Mouse (Mus musculus) adipocyte (in vitro differentiated cells): ENCODE measurements around the gene Sfxn3.

Source experiments
- DNase-seq: peaks from one replicate; pipeline ENCODE4 v3.0.0-alpha.2; 2016; ENCODE audit warnings: low spot score

Gene Sfxn3

GRCm38 (mm10) chr19:45076586-45077510 lies 29.5 kb downstream of the Sfxn3 start:
- DNase-seq, result no peak

GRCm38 (mm10) chr19:45077742-45078645 lies 30.7 kb downstream of the Sfxn3 start:
- DNase-seq, result no peak

DNA sequence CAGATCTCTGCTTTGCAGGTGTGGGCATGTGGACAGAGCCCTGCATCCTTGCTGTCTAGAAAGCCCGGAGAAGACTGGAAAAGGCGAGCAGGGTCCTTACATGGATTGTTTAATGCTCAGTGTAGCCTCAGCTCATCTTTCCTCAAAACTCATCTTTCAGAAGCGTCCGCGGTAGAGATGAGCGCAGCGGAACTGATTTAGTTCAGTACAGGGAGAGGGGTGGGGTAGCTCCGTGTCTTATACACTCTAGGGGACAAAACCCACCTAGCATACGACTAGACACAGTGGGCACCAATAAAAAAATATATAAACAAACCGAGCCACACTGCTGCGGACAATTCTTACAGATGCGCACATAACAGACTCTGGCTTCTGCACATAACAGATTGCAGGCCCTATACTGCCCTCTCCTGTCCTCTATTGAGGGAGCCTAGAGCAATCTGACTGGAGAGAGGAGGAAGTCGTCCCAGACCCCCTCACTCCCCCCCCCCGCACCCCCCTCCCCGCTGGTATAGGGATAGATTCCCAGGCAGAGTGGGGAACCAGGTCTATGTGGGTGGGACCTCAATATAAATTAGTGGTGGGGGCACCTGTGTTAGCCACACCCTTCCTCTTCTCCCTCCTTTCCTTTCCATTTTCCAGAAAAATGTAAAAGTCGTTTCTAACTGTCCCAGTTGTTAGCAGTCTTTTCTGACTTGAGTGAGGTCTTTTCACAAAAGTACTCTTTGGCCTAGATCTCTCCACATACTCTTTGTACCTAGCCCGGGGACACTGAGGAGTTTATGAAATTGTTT lies 31.9 kb downstream of the Sfxn3 start:
- peak; percentile 64 for DNase-seq

DNA sequence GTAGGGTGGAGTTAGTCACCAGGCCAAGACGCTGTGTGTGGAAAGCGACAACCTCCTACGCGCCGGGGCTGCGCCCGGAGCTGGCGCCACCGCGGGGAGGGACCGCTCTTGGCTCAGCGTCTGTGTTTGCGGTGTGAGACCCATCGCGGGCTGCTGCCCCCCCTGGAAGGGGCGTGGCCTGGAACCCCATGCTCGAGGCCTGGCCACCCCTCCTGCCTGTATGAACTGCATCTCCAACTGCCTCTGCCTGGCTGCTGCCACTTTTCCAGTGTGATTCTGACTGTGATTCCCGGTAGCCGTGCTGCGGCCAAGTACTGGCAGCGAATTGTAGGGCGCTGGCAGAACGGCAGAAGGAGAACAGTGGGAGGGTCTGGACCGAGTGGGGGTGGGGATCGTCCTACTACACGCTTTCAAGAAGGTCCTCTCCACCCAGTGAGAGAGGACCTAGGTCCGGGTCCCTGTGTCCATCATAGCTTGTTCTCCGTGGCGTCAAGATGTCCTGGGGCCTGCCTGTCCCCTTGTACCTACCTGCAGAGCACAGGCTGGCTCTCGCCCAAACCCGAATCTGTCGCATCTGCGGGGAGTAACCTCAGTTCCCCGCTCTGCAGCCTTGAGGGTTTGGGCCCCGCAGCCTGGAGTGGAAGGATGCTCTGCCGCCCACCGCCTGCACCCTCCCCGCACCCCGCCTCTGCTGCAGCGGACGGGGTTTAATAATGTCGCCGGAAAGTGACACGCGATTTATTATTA lies 32.6 kb downstream of the Sfxn3 start:
- peak; percentile 84 for DNase-seq

DNA sequence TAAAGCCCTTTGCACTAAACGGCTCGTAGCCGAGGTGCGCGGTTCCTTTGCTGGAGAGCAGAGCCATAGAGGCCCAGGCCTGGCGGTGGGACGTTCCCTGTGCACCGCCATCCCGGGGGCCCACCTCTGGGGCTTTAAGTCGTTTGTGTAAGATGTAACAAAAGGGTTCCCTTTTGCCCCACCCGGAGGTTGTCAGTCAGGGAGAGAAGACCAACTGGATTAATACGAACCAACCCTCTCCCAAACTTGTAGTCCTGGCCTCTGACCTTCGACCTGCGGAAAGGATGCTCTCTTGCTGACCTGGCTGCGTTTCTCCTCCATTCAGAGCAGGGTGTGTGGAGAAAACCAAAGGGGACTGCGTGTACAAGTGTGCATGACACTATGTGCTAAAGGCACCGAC lies 33.4 kb downstream of the Sfxn3 start:
- DNase-seq, result peak; percentile 35

DNA sequence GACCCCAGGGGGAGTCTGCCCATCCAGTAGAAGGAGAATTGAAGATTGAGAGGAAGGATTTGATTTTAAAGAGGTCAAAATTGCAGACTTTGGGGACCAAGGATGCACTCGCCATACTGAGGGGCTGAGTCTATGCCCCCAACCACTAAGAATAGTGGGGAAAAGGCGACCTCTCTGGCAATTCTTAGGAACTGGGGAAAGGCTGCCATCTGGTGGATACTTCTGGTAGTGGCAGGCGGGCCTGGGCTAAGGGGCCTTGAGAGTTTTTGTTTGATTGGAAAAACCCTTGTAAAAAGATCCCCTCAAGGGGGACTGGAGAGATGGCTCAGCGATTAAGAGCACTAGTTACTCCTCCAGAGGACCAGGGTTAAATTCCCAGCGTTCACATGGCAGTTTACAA lies 34.0 kb downstream of the Sfxn3 start:
- DNase-seq, result peak; percentile 77

GRCm38 (mm10) chr19:45081841-45082550 lies 34.7 kb downstream of the Sfxn3 start:
- DNase-seq, result peak; percentile 80

GRCm38 (mm10) chr19:45097868-45098267 lies 50.6 kb downstream of the Sfxn3 start:
- peak; percentile 70 for DNase-seq

DNA sequence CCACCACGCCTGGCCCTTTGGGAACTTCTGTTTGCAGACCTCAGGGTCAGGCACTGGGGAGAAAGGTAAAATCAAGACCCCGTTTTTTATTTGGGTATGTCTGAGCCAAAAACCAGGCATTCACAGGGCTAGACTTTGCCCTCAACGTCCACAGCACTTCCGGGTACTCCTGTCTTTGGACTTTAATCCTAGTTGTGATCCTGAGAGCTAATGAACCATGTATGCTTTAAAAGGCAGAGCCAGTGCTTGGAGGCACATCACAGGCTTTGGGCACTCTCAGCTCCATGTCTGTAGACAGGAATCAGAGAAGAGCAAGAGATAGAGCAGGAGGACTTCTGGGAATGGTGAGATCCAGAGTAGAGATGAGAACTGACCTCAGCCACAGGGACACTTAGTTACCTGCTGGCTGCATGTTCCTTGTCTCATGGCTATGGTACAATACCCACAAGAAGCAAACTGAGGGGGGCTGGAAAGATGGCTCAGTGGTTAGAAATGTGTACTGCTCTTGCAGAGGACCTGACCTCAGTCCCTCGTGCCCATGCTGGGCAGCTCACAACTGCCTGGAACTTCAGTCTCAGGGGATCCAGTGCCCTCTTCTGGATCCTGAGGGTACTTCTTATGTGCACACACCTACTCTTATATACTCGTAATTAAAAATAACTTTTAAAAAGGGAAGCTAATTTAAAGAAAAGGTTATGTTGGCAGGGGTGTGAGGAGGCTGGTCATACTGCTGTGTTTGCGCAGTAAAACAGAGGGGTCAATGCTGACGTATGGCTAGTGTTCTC lies 53.4 kb downstream of the Sfxn3 start:
- no peak for DNase-seq

DNA sequence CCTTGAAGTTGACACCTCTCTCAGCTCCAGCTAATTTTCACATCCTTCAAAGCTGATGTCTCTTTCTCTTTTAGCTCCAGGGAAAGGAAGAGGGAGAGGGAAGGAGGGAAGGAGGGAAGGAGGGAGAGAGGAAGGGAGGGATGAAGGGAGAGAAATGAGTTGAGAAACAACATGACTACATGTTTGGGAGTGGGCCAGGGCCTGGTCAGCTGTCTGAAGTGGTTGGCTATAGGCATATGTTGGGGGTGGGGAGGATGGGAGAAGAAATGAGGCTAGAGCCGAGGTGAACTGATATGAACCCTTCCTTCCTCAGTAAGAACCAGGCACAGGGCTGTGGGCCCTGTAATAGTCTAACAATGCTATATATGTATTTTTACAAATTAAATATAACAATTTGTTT lies 58.3 kb downstream of the Sfxn3 start:
- DNase-seq, result peak; percentile 58
